Mouse (Mus musculus) liver, postnatal 0 days (tissue): ENCODE measurements around the gene Sgtb.

Experiments
- CTCF ChIP-seq: sonication (generic); IDR thresholded peaks from 2 replicates; pipeline ENCODE4 v1.5.1; 2016; ENCODE audit warnings: antibody characterized with exemption, low read depth
- EP300 ChIP-seq: IDR thresholded peaks from 2 replicates; pipeline ENCODE4 v1.6.1; 2016; ENCODE audit warnings: antibody characterized with exemption, low read depth, mild to moderate bottlenecking

DNA sequence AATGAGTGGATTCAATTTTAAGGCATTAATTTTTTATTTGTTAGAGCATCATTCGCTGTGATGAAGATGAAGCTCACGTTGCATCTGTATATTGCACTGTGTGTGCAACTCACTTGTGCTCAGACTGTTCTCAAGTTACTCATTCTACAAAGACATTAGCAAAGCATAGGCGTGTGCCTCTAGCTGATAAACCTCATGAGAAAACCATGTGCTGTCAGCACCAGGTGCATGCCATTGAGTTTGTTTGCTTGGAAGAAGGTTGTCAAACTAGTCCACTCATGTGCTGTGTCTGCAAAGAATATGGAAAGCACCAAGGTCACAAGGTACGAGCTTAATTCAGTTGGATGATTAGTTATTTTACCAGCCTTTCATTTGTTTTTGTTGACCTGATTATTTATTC, 77.8 kb downstream of the Sgtb start:
- TF ChIP-seq EP300 (no peak), CTCF (no peak)
